ENCODE assay signal across 10 mouse cellular contexts in the genomic region with DNA sequence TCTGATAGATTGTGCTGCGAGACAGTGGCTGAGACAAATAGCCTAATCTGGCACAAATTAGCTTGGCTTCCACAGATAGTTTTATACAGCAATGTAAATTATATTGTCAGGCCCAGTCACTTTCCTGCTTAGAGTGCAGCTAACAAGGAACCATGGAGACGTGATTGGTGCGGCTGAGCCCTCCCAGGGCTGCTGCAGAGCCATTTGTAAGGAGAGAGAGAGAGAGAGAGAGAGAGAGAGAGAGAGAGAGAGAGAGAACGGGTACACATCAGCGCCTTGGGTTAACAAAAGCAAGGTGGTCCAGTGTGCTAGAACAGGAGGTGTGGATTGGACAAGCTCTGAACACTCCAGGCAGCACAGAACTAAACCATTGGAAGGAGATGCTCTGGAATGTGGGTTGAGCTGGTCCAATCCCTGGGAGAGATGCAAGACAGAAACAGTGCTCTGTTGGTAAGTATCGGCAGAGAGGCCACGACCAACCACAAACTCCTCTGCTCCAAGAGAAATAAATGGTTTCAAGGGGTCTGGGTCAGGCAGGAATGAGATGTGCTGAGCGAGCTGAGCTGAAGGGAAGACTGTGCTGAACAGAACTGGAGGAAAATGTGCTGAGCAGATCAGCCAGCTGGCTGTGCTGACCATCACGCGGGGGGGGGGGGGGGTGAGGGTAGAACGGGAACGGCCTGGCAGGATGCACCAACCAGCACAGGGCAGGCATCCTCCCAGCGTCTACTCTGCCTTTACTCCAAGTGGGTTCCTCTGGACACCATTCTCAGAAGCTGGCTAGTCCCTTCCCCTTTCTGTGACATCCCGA.
DNase-seq lines count a peak whose midpoint lies in the region; ATAC-seq and TF ChIP-seq lines count a peak whose summit lies in the region.
"Had no signal": no experiment of that assay in that cellular context is flagged by ENCODE, and none has a peak within 500 bp of the region (broad histone marks: within the 10 kb centered on the region; RNA-seq: fewer than 3 reads in every experiment).

No protein-coding gene starts in this region.

- peak; percentile 75 for ATAC-seq in forebrain, embryonic 16.5 days
- peak; percentile 66 for ATAC-seq in megakaryocyte-erythroid progenitor cell, adult 5-6 weeks (replicated peaks; ENCODE audit: low FRiP score, low TSS enrichment, poor library complexity, severe bottlenecking)

- no peak for DNase-seq in layer of hippocampus, adult 2 months (ENCODE audit: low spot score in 2 of 2)
- DNase-seq in layer of hippocampus, adult 18-20 months (ENCODE audit: low spot score in 2 of 2) = no peak
- DNase-seq in cerebellum, postnatal 25 days = peak; percentile 74 to 76
- no peak for DNase-seq in spleen, adult 12 weeks (ENCODE audit: low spot score)
- DNase-seq in T-cell, adult 2 months (ENCODE audit: low spot score) = no peak
- DNase-seq in yolk sac, embryonic 10.5 days (ENCODE audit: low spot score) = no peak
- DNase-seq: kidney, adult 9 months had no signal

- no peaks in the 10 kb centered on the region for H3K27me3 ChIP-seq in forebrain, embryonic 16.5 days (replicated peaks; ENCODE audit: control insufficient read depth, insufficient read depth, low read length)

- H3K36me3 ChIP-seq in forebrain, embryonic 16.5 days (ENCODE audit: control insufficient read depth, insufficient read depth) = no peaks in the 10 kb centered on the region

- no peak for TF ChIP-seq CTCF in layer of hippocampus, adult 2 months (conservative IDR thresholded peaks at IDR 0.05)

- H3K27ac ChIP-seq in layer of hippocampus, adult 2 months = peak overlapping the region; percentile 24; the same call in 1 of the 2 replicates
- no peak overlapping the region for H3K27ac ChIP-seq in forebrain, embryonic 16.5 days (ENCODE audit: low read length)

- no peak overlapping the region for H3K4me3 ChIP-seq in layer of hippocampus, adult 2 months
- no peak overlapping the region for H3K4me3 ChIP-seq in forebrain, embryonic 16.5 days (replicated peaks; ENCODE audit: low read length)
- H3K4me3 ChIP-seq: erythroblast, embryonic 14.5 days had no signal

- 47% methylated on average over 12 of the region's 14 CpGs for WGBS in forebrain, embryonic 16.5 days

- H3K4me2 ChIP-seq in forebrain, embryonic 16.5 days (ENCODE audit: low read length) = peak overlapping the region; percentile 25

- peaks cover 21% of the 10 kb centered on the region for H3K4me1 ChIP-seq in forebrain, embryonic 16.5 days (replicated peaks; ENCODE audit: control insufficient read depth, insufficient read depth, low read length)

- no peak overlapping the region for H3K9ac ChIP-seq in forebrain, embryonic 16.5 days (replicated peaks; ENCODE audit: low read depth, low read length)

- H3K9me3 ChIP-seq in forebrain, embryonic 16.5 days (ENCODE audit: control insufficient read depth, low read length) = no peaks in the 10 kb centered on the region

Comparison
In these comparisons a context has a peak if more than half of its experiments do, and no peak if none do; other contexts are left out.
1. DNase-seq: peak in cerebellum, postnatal 25 days (2 of 2); none in layer of hippocampus, adult 2 months (0 of 2), layer of hippocampus, adult 18-20 months (0 of 2), spleen, adult 12 weeks (single experiment), T-cell, adult 2 months (single experiment) and yolk sac, embryonic 10.5 days (single experiment).